Mouse (Mus musculus) embryonic facial prominence, embryonic 14.5 days (tissue): ENCODE data around the gene Plpp2. TPM values are rescaled to one million over a fixed set of nuclear protein-coding genes. Genes with fewer than 3 reads are reported as not detected.

Experiments
- ATAC-seq: fragments of 200-750 bp; cut with Nextera tagmentation; 2 replicates; pipeline ENCODE4 v1.8.0; 2017; ENCODE audit warnings: low read depth, moderate number of reproducible peaks, moderate TSS enrichment
- DNase-seq: peaks from one replicate; pipeline ENCODE4 v3.0.0-alpha.2; 2015; ENCODE audit warnings: low spot score
- H3K27ac ChIP-seq: fragments of 300-500 bp; sonication (generic); replicated peaks from 2 replicates; pipeline ENCODE4 v1.5.1; 2014; ENCODE audit warnings: low read depth, mild to moderate bottlenecking, low read length, moderate library complexity
- H3K27me3 ChIP-seq: fragments of 300-500 bp; sonication (generic); replicated peaks from 2 replicates; pipeline ENCODE4 v1.6.1; 2014; ENCODE audit warnings: low read length; ENCODE audit not compliant: control insufficient read depth, insufficient read depth
- H3K36me3 ChIP-seq: fragments of 300-500 bp; sonication (generic); 2 replicates; pipeline ENCODE4 v1.6.1; 2014; ENCODE audit warnings: low read length, mixed read lengths; ENCODE audit not compliant: control insufficient read depth, insufficient read depth
- H3K4me1 ChIP-seq: fragments of 300-500 bp; sonication (generic); 2 replicates; pipeline ENCODE4 v1.6.1; 2014; ENCODE audit warnings: antibody characterized with exemption, low read length; ENCODE audit not compliant: control insufficient read depth, insufficient read depth
- H3K4me2 ChIP-seq: fragments of 300-500 bp; sonication (generic); 2 replicates; pipeline ENCODE4 v1.6.1; 2014; ENCODE audit warnings: low read depth, mild to moderate bottlenecking, low read length, moderate library complexity, mixed read lengths
- H3K4me3 ChIP-seq: fragments of 300-500 bp; sonication (generic); 2 replicates; pipeline ENCODE4 v1.5.1; 2014; ENCODE audit warnings: low read depth, mild to moderate bottlenecking, low read length
- H3K9ac ChIP-seq: fragments of 300-500 bp; sonication (generic); 2 replicates; pipeline ENCODE4 v1.6.1; 2014; ENCODE audit warnings: low read depth, mild to moderate bottlenecking, low read length, moderate library complexity, mixed read lengths
- H3K9me3 ChIP-seq: fragments of 300-500 bp; sonication (generic); 2 replicates; pipeline ENCODE4 v1.6.1; 2016; ENCODE audit warnings: low read length; ENCODE audit not compliant: control insufficient read depth
- WGBS: fragments of 180-500 bp; shearing (Covaris S2); extraction: QIAGEN DNeasy Blood & Tissue Kit; methylation state at CpG from one replicate; pipeline ENCODE4 v1.1.7; 2014; 5-methylcytosine and 5-hydroxymethylcytosine counted together
- polyA plus RNA-seq: library from polyadenylated mRNA; unstranded; fragments of >200 nt; fragmentation: Nextera tagmentation; extraction: Ambion mirVana; gene quantifications from 2 replicates; pipeline ENCODE4 v1.2.1, GENCODE M21; 2014

Plpp2 gene
- polyA plus RNA-seq, 1 experiment from 2014 or later: 19.9 TPM

- no peaks in the 10 kb centered on the region for H3K27me3 ChIP-seq
- DNase-seq: no peak
- H3K9ac ChIP-seq: no peak overlapping the region
- 86% methylated on average over 6 of the region's 6 CpGs for WGBS
- H3K4me1 ChIP-seq: no peaks in the 10 kb centered on the region
- no peak overlapping the region for H3K4me2 ChIP-seq
- ATAC-seq: no peak
- H3K4me3 ChIP-seq: no peak overlapping the region
- H3K9me3 ChIP-seq: no peaks in the 10 kb centered on the region
- H3K27ac ChIP-seq: no peak overlapping the region
- no peaks in the 10 kb centered on the region for H3K36me3 ChIP-seq
These were observed 41.2 kb upstream of the Plpp2 start for GRCm38 (mm10) chr10:79574796-79575195.

GRCm38 (mm10) chr10:79574350-79574749 is 40.8 kb upstream of the Plpp2 start:
- H3K27ac ChIP-seq: no peak overlapping the region
- no peaks in the 10 kb centered on the region for H3K9me3 ChIP-seq
- WGBS: 83% methylated on average over 8 of the region's 8 CpGs
- H3K4me2 ChIP-seq: no peak overlapping the region
- no peak overlapping the region for H3K4me3 ChIP-seq
- no peaks in the 10 kb centered on the region for H3K36me3 ChIP-seq
- ATAC-seq (no peak), DNase-seq (no peak)
- H3K9ac ChIP-seq: no peak overlapping the region
- H3K4me1 ChIP-seq: no peaks in the 10 kb centered on the region
- no peaks in the 10 kb centered on the region for H3K27me3 ChIP-seq

- no peaks in the 10 kb centered on the region for H3K36me3 ChIP-seq
- DNase-seq (no peak), ATAC-seq (no peak)
- no peaks in the 10 kb centered on the region for H3K27me3 ChIP-seq
- H3K4me1 ChIP-seq: no peaks in the 10 kb centered on the region
- H3K27ac ChIP-seq: no peak overlapping the region
- H3K9ac ChIP-seq: no peak overlapping the region
- H3K4me2 ChIP-seq: no peak overlapping the region
- no peak overlapping the region for H3K4me3 ChIP-seq
- 82% methylated on average over 6 of the region's 6 CpGs for WGBS
- H3K9me3 ChIP-seq: no peaks in the 10 kb centered on the region
These were observed 40.0 kb upstream of the Plpp2 start for GRCm38 (mm10) chr10:79573611-79574010.

- H3K27ac ChIP-seq: no peak overlapping the region
- no peak for DNase-seq
- ATAC-seq: no peak
- 87% methylated on average over 2 of the region's 2 CpGs for WGBS
- H3K9me3 ChIP-seq: no peaks in the 10 kb centered on the region
- no peaks in the 10 kb centered on the region for H3K27me3 ChIP-seq
- no peak overlapping the region for H3K4me2 ChIP-seq
- no peaks in the 10 kb centered on the region for H3K36me3 ChIP-seq
- no peak overlapping the region for H3K9ac ChIP-seq
- no peaks in the 10 kb centered on the region for H3K4me1 ChIP-seq
- no peak overlapping the region for H3K4me3 ChIP-seq
These were observed 37.7 kb upstream of the Plpp2 start for GRCm38 (mm10) chr10:79571314-79571713.

GRCm38 (mm10) chr10:79569921-79570320 is 36.3 kb upstream of the Plpp2 start:
- Histone ChIP-seq H3K4me2 (no peak overlapping the region), H3K4me3 (no peak overlapping the region), H3K4me1 (no peaks in the 10 kb centered on the region), H3K27me3 (no peaks in the 10 kb centered on the region), H3K9ac (no peak overlapping the region), H3K9me3 (no peaks in the 10 kb centered on the region), H3K27ac (no peak overlapping the region), H3K36me3 (no peaks in the 10 kb centered on the region)
- WGBS: 88% methylated on average over 5 of the region's 5 CpGs
- no peak for ATAC-seq
- no peak for DNase-seq

- 0 out of 2 replicates have a peak, but pooled peaks cover 4% of the 10 kb centered on the region for H3K9me3 ChIP-seq
- no peaks in the 10 kb centered on the region for H3K36me3 ChIP-seq
- no peak overlapping the region for H3K9ac ChIP-seq
- WGBS: 89% methylated on average over 2 of the region's 2 CpGs
- no peak for DNase-seq
- no peak overlapping the region for H3K27ac ChIP-seq
- no peak overlapping the region for H3K4me3 ChIP-seq
- no peak overlapping the region for H3K4me2 ChIP-seq
- no peaks in the 10 kb centered on the region for H3K27me3 ChIP-seq
- no peak for ATAC-seq
- no peaks in the 10 kb centered on the region for H3K4me1 ChIP-seq
These were observed 26.1 kb upstream of the Plpp2 start for GRCm38 (mm10) chr10:79559716-79560115.

- H3K4me1 ChIP-seq: peaks cover 14% of the 10 kb centered on the region
- no peak overlapping the region for H3K9ac ChIP-seq
- no peaks in the 10 kb centered on the region for H3K36me3 ChIP-seq
- DNase-seq: no peak
- no peak overlapping the region for H3K4me3 ChIP-seq
- ATAC-seq: no peak
- H3K9me3 ChIP-seq: no peaks in the 10 kb centered on the region
- H3K4me2 ChIP-seq: no peak overlapping the region
- H3K27ac ChIP-seq: no peak overlapping the region
- no peaks in the 10 kb centered on the region for H3K27me3 ChIP-seq
- WGBS: 98% methylated on average over 5 of the region's 5 CpGs
These were observed 23.9 kb upstream of the Plpp2 start for GRCm38 (mm10) chr10:79557496-79557895.

GRCm38 (mm10) chr10:79556951-79557350 is 23.4 kb upstream of the Plpp2 start:
- ATAC-seq (no peak), DNase-seq (no peak)
- H3K9me3 ChIP-seq: no peaks in the 10 kb centered on the region
- H3K36me3 ChIP-seq: no peaks in the 10 kb centered on the region
- H3K27me3 ChIP-seq: no peaks in the 10 kb centered on the region
- H3K4me3 ChIP-seq: no peak overlapping the region
- H3K4me1 ChIP-seq: peaks cover 16% of the 10 kb centered on the region
- no peak overlapping the region for H3K9ac ChIP-seq
- H3K4me2 ChIP-seq: no peak overlapping the region
- H3K27ac ChIP-seq: no peak overlapping the region
- WGBS: 91% methylated on average over 5 of the region's 5 CpGs

- Histone ChIP-seq H3K9ac (peak overlapping the region; percentile 95), H3K4me1 (peaks cover 16% of the 10 kb centered on the region), H3K27me3 (no peaks in the 10 kb centered on the region), H3K36me3 (no peaks in the 10 kb centered on the region; the same call in 1 of the 2 replicates), H3K4me2 (peak overlapping the region; percentile 68), H3K27ac (peak overlapping the region; percentile 63; the same call in 1 of the 2 replicates), H3K4me3 (peak overlapping the region; percentile 97), H3K9me3 (no peaks in the 10 kb centered on the region)
- peak; percentile 5 for ATAC-seq
- no peak for DNase-seq
- WGBS: 22% methylated on average over 7 of the region's 7 CpGs
These were observed 21.7 kb upstream of the Plpp2 start for GRCm38 (mm10) chr10:79555238-79555724.
